Mouse (Mus musculus) liver, embryonic 14.5 days (tissue): ENCODE measurements around the gene Gm45062.

Experiments
- CTCF ChIP-seq: IDR thresholded peaks from 2 replicates; pipeline ENCODE4 v1.5.1; 2016; ENCODE audit warnings: antibody characterized with exemption, low read depth, control low read depth
- EP300 ChIP-seq: IDR thresholded peaks from 2 replicates; pipeline ENCODE4 v1.6.1; 2016; ENCODE audit warnings: antibody characterized with exemption, low read depth

DNA sequence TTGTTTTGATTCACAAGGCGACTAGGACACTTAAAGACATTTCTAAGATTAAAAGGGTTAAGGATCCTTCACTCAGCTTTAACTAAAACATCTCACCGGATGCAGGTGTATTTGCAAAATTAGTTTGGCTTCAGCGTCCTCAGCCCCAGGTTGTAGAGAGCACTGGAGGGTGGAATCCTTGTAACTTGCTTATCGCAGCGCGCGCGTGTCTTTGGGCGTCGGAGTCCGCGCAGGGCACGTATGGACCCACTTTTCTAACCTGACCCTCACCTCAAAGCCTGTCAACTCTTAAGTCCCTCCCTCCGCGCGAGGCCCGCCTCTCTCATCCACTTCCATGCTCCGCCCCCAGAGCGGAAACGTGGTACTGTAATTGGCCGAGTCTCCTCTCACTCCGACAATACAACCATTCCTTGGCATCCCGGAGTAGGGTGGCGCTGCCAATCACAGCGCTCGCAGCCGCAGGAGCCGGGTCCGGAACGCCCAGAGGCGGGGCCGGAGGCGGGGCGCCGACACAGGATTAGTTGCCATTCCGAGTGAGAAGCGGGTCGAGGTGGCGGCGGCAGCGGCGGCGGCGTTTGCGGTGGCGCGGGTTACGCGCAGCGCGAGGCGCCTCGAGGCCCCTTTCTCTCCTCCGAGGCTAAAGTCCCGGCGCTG lies 249.8 kb downstream of the Gm45062 start:
- TF ChIP-seq CTCF (no peak), EP300 (no peak)
